Mouse (Mus musculus) ES-Bruce4 (cell line): ENCODE results near the gene Sympk.

Experiments used
- CTCF ChIP-seq: IDR thresholded peaks from one replicate; pipeline ENCODE4 v1.8.1; 2011; ENCODE audit warnings: low read depth, low read length
- EP300 ChIP-seq: IDR thresholded peaks from 2 replicates; pipeline ENCODE4 v1.6.1; 2011; ENCODE audit warnings: low read depth, low read length; ENCODE audit not compliant: insufficient read depth
- POLR2A ChIP-seq: IDR thresholded peaks from one replicate; pipeline ENCODE4 v1.8.1; 2011; ENCODE audit warnings: low read length; ENCODE audit not compliant: insufficient read depth

- TF ChIP-seq CTCF, result no peak
- no peak for TF ChIP-seq POLR2A
- no peak for TF ChIP-seq EP300
These were observed 30.9 kb downstream of the Sympk start for GRCm38 (mm10) chr7:19055108-19055507.
